Mouse (Mus musculus) neural tube, embryonic 12.5 days (tissue): ENCODE results near the gene Ace2. TPM values are rescaled to one million over a fixed set of nuclear protein-coding genes. Genes with fewer than 3 reads are reported as not detected.

Source experiments
- ATAC-seq: fragments of 200-750 bp; cut with Nextera tagmentation; 2 replicates; pipeline ENCODE4 v1.8.0; 2017; ENCODE audit warnings: low read depth, mild to moderate bottlenecking, moderate TSS enrichment, moderate library complexity; ENCODE audit not compliant: low FRiP score
- H3K27ac ChIP-seq: fragments of 300-500 bp; sonication (generic); 2 replicates; pipeline ENCODE4 v1.5.1; 2016
- H3K27me3 ChIP-seq: fragments of 300-500 bp; sonication (generic); replicated peaks from 2 replicates; pipeline ENCODE4 v1.6.1; 2016; ENCODE audit warnings: mild to moderate bottlenecking
- H3K36me3 ChIP-seq: fragments of 300-500 bp; sonication (generic); 2 replicates; pipeline ENCODE4 v1.6.1; 2016; ENCODE audit warnings: mild to moderate bottlenecking
- H3K4me1 ChIP-seq: fragments of 300-500 bp; sonication (generic); 2 replicates; pipeline ENCODE4 v1.6.1; 2016
- H3K4me2 ChIP-seq: fragments of 300-500 bp; sonication (generic); replicated peaks from 2 replicates; pipeline ENCODE4 v1.6.1; 2016; ENCODE audit warnings: mild to moderate bottlenecking
- H3K4me3 ChIP-seq: fragments of 300-500 bp; sonication (generic); 2 replicates; pipeline ENCODE4 v1.5.1; 2016
- H3K9ac ChIP-seq: fragments of 300-500 bp; sonication (generic); 2 replicates; pipeline ENCODE4 v1.6.1; 2016; ENCODE audit warnings: mild to moderate bottlenecking
- H3K9me3 ChIP-seq: fragments of 300-500 bp; sonication (generic); 2 replicates; pipeline ENCODE4 v1.6.1; 2016; ENCODE audit warnings: mild to moderate bottlenecking
- WGBS: fragments of 180-500 bp; shearing (Covaris S2); methylation state at CpG from one replicate; pipeline ENCODE4 v1.1.7; 2016; 5-methylcytosine and 5-hydroxymethylcytosine counted together
- polyA plus RNA-seq: library from polyadenylated mRNA; unstranded; fragments of >200 nt; fragmentation: Nextera tagmentation; extraction: Ambion mirVana; gene quantifications from 2 replicates; pipeline ENCODE4 v1.2.1, GENCODE M21; 2016

The Ace2 gene
- polyA plus RNA-seq, 1 experiment from 2014 or later: not detected

DNA sequence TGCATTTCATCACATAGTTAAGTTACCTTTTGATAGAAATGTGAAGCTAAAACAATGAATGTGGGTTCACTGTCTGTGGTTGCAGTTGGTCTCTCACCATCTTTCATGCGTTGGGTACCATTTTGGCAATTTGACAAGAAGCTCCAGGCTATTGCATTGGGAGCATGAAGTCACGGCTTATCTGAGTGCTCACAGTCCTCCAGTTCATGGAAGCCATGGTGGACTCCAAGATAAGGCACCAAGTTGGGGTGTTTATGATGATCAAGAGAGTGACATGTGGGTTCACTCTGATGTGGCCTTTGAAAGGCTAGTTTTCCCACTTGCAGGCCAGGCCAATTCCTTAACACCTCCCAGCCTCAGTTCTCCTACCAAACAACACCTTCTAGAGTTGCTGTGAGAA lies 58.5 kb downstream of the Ace2 start:
- Histone ChIP-seq H3K4me2 (no peak overlapping the region), H3K36me3 (no peaks in the 10 kb centered on the region), H3K27ac (no peak overlapping the region), H3K4me3 (no peak overlapping the region), H3K9ac (no peak overlapping the region), H3K4me1 (no peaks in the 10 kb centered on the region), H3K27me3 (no peaks in the 10 kb centered on the region), H3K9me3 (no peaks in the 10 kb centered on the region)
- WGBS: 93% methylated on average over 2 of the region's 2 CpGs
- ATAC-seq: no peak

DNA sequence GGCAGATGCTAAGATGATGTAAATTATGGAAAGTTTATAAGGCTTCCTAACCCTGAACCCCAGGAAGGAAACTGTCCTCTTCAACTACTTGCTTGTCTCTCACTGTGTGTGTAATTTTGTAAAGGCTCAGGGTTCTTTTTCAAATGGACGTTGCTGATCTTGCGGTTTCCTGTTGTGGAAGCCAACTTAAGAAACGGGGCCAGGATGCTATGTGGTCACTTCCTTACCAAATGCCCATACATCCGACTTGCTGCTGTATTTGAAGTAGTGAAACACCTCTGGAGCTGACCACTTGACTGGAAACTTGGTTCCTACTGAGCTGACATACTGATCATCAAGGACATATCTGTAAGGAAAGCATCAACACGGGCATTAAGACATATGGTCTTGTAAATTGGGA lies 61.4 kb downstream of the Ace2 start:
- no peaks in the 10 kb centered on the region for H3K4me1 ChIP-seq
- no peaks in the 10 kb centered on the region for H3K36me3 ChIP-seq
- H3K27ac ChIP-seq: no peak overlapping the region
- no peak overlapping the region for H3K4me2 ChIP-seq
- 83% methylated on average over 5 of the region's 5 CpGs for WGBS
- H3K4me3 ChIP-seq: no peak overlapping the region
- no peaks in the 10 kb centered on the region for H3K9me3 ChIP-seq
- H3K9ac ChIP-seq: no peak overlapping the region
- no peaks in the 10 kb centered on the region for H3K27me3 ChIP-seq
- ATAC-seq: no peak

DNA sequence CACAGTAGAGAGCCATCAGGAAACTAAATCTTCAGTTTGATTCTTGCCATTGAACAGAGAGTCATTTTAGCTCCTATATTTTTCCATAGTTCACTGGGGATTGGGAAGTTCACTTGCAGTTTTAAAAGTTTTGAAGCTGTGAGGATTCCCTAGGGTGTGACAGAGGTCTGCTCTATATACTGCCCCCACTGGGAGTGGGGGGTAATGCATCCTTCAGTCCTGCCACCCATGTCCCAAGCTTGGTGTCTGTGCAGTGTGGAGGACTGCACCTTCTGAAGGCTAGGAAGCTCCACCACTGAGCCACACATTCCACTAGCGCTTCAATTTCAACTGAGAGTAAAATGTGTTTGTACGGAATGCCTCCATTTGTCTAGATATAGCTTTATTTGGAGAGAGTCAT lies 82.9 kb downstream of the Ace2 start:
- 71% methylated on average over 2 of the region's 2 CpGs for WGBS
- no peak overlapping the region for H3K4me2 ChIP-seq
- no peaks in the 10 kb centered on the region for H3K9me3 ChIP-seq
- H3K4me3 ChIP-seq: no peak overlapping the region
- no peak for ATAC-seq
- no peak overlapping the region for H3K27ac ChIP-seq
- H3K9ac ChIP-seq: no peak overlapping the region
- H3K4me1 ChIP-seq: no peaks in the 10 kb centered on the region
- no peaks in the 10 kb centered on the region for H3K27me3 ChIP-seq
- H3K36me3 ChIP-seq: no peaks in the 10 kb centered on the region

DNA sequence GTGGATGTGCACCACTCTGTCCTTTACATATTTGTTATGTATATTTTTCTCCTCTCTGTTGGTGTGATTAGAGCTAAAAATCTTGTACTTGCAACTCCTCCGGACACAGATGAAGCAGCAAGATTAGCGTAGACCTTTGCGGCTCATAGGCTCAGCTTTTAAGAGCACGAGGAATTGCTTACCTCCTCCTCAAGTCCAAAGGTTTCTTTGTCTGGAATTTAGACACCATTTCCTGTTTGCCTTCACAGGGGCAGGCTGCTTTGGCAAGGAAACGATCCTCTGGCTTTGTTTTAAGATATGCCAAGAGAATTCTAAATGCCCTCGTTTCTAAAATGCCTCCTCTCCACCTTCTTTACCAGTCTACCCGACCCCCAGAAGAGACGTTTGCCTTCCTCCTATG lies 94.2 kb downstream of the Ace2 start:
- Histone ChIP-seq H3K27ac (no peak overlapping the region), H3K4me1 (no peaks in the 10 kb centered on the region), H3K9ac (no peak overlapping the region), H3K9me3 (no peaks in the 10 kb centered on the region), H3K36me3 (no peaks in the 10 kb centered on the region), H3K4me3 (no peak overlapping the region), H3K27me3 (no peaks in the 10 kb centered on the region), H3K4me2 (no peak overlapping the region)
- no peak for ATAC-seq
- 63% methylated on average over 8 of the region's 8 CpGs for WGBS

Other genes starting within 250 kb of the Ace2 start
- 53.5 and 60.3 TPM in 2 replicates for gene Ap1s2, start 230.3 kb upstream of the Ace2 start, polyA plus RNA-seq
- gene Zrsr2, start 180.7 kb upstream of the Ace2 start, polyA plus RNA-seq: 76.5 and 77.9 TPM in 2 replicates
- 0.53 and 0.56 TPM in 2 replicates for gene Car5b, start 111.3 kb upstream of the Ace2 start, polyA plus RNA-seq
- gene Siah1b, start 62.8 kb upstream of the Ace2 start, polyA plus RNA-seq: 34.2 and 36.5 TPM in 2 replicates
- gene Cltrn, start 50.5 kb upstream of the Ace2 start, polyA plus RNA-seq: 0.20 TPM in 1 of 2 replicates, not detected in the other
- gene Bmx, start 118.9 kb downstream of the Ace2 start, polyA plus RNA-seq: 0.25 and 0.36 TPM in 2 replicates
- 3.6 and 5.0 TPM in 2 replicates for gene Pir, start 130.0 kb downstream of the Ace2 start, polyA plus RNA-seq
- gene Vegfd, start 234.0 kb downstream of the Ace2 start, polyA plus RNA-seq: 0.72 and 0.81 TPM in 2 replicates